Mouse (Mus musculus): Measurements from ENCODE around the gene Olfr1099. TPM values are rescaled to one million over a fixed set of nuclear protein-coding genes. Genes with fewer than 3 reads are reported as not detected.

Gene Olfr1099
- polyA plus RNA-seq (2012; rRNA removed), result not detected in 2 replicates

GRCm38 (mm10) chr2:86960593-86960992 lies at the start of gene Olfr1099:
Gene Olfr1099 (minus strand): TSS chr2:86960693.

GRCm38 (mm10) chr2:86998098-86998497 lies 37.6 kb upstream of the Olfr1099 start, which contains the start of gene Olfr1102:
Gene Olfr1102 (plus strand): TSS chr2:86998398.

GRCm38 (mm10) chr2:86991121-86991520 lies 30.6 kb upstream of the Olfr1099 start, which contains the start of gene Olfr1101:
Gene Olfr1101 (minus strand): TSS chr2:86991221.

GRCm38 (mm10) chr2:86979854-86980253 lies 19.4 kb upstream of the Olfr1099 start, which contains the start of gene Olfr1100:
Gene Olfr1100 (minus strand): TSS chr2:86979954.

GRCm38 (mm10) chr2:86924445-86924844 lies 36.0 kb downstream of the Olfr1099 start, which contains the start of gene Olfr1098:
Gene Olfr1098 (minus strand): TSS chr2:86924545.

Other genes with a start within 250 kb of the Olfr1099 start
- not detected in 2 replicates for gene Olfr1089, start 227.0 kb downstream of the Olfr1099 start, polyA plus RNA-seq (2012; rRNA removed)
- gene Olfr1090, start 201.7 kb downstream of the Olfr1099 start, polyA plus RNA-seq (2012; rRNA removed), result not detected in 2 replicates
- gene Olfr1093, start 178.2 kb downstream of the Olfr1099 start, polyA plus RNA-seq (2012; rRNA removed), result not detected in 2 replicates
- not detected in 2 replicates for gene Olfr141, start 150.7 kb downstream of the Olfr1099 start, polyA plus RNA-seq (2012; rRNA removed)
- gene Olfr1094, start 136.0 kb downstream of the Olfr1099 start, polyA plus RNA-seq (2012; rRNA removed), result not detected in 2 replicates
- gene Olfr1095, start 109.0 kb downstream of the Olfr1099 start, polyA plus RNA-seq (2012; rRNA removed), result not detected in 2 replicates
- not detected in 2 replicates for gene Gm13723, start 85.9 kb downstream of the Olfr1099 start, polyA plus RNA-seq (2012; rRNA removed)
- gene Olfr1097, start 68.5 kb downstream of the Olfr1099 start, polyA plus RNA-seq (2012; rRNA removed), result not detected in 2 replicates
- not detected in 2 replicates for gene Olfr1098, start 36.1 kb downstream of the Olfr1099 start, polyA plus RNA-seq (2012; rRNA removed)
- gene Olfr1100, start 19.3 kb upstream of the Olfr1099 start, polyA plus RNA-seq (2012; rRNA removed), result not detected in 2 replicates
- not detected in 2 replicates for gene Olfr1101, start 30.5 kb upstream of the Olfr1099 start, polyA plus RNA-seq (2012; rRNA removed)
- gene Olfr1102, start 37.7 kb upstream of the Olfr1099 start, polyA plus RNA-seq (2012; rRNA removed), result not detected in 2 replicates
- not detected in 2 replicates for gene Olfr1104, start 66.4 kb upstream of the Olfr1099 start, polyA plus RNA-seq (2012; rRNA removed)
- gene Olfr1105, start 75.8 kb upstream of the Olfr1099 start, polyA plus RNA-seq (2012; rRNA removed), result not detected in 2 replicates
- not detected in 2 replicates for gene Olfr1106, start 91.6 kb upstream of the Olfr1099 start, polyA plus RNA-seq (2012; rRNA removed)
- gene Olfr1107, start 115.1 kb upstream of the Olfr1099 start, polyA plus RNA-seq (2012; rRNA removed), result not detected in 2 replicates
- gene Olfr1109, start 135.3 kb upstream of the Olfr1099 start, polyA plus RNA-seq (2012; rRNA removed), result not detected in 2 replicates
- not detected in 2 replicates for gene Olfr259, start 153.9 kb upstream of the Olfr1099 start, polyA plus RNA-seq (2012; rRNA removed)
- gene Olfr1110, start 179.6 kb upstream of the Olfr1099 start, polyA plus RNA-seq (2012; rRNA removed), result not detected in 2 replicates
- gene Olfr1111, start 191.9 kb upstream of the Olfr1099 start, polyA plus RNA-seq (2012; rRNA removed), result not detected in 2 replicates
- gene Olfr1112, start 227.1 kb upstream of the Olfr1099 start, polyA plus RNA-seq (2012; rRNA removed), result not detected in 2 replicates
- gene Olfr1113, start 248.3 kb upstream of the Olfr1099 start, polyA plus RNA-seq (2012; rRNA removed), result not detected in 2 replicates